14 mouse cellular contexts compared by ENCODE assay signal in the genomic region with DNA sequence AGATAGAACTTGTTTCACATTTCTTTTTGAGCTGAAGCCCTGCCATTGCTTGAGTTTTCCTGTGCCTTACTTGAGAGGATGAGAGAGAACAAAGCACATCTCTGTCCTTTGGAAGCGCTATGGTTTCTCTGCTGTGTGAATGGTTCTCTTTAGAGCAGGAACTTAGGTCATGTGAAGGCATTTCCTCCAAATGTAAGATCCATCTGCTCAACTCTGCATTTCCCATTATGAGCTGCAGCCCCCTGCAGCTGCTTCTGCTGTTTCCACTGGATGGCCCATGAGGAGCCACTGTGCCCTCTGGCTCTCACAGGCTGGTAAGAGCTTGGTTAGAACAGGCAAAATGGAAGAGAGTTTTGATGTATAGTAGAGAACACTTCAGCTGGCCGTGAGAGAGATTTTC.
A peak's percentile ranks its signal among the peaks of the same experiment; 100 is the strongest.
DNase-seq lines count a peak whose midpoint lies in the region; ATAC-seq lines count a peak whose summit lies in the region.
"Had no signal": no experiment of that assay in that cellular context is flagged by ENCODE, and none has a peak within 500 bp of the region (broad histone marks: within the 10 kb centered on the region; RNA-seq: fewer than 3 reads in every experiment).

No protein-coding gene starts in this region.

- DNase-seq in heart, adult 18-20 months = peak; percentile 14 to 44
- DNase-seq in neural tube, embryonic 11.5 days (ENCODE audit: low spot score) = peak; percentile 22
- no peak for DNase-seq in neural tube, embryonic 10.5 days (ENCODE audit: extremely low spot score, low spot score)
- peak; percentile 8 for DNase-seq in heart, postnatal 4 days
- DNase-seq in layer of hippocampus, postnatal 25 days (ENCODE audit: extremely low spot score in 1 of 2, low spot score in 1 of 2) = no peak
- no peak for DNase-seq in lung, adult 18-20 months
- DNase-seq: adrenal gland, adult 8-10 months; B cell, adult 2 months; gastrocnemius, postnatal 14 days; kidney, adult 11 months; liver, embryonic 13.5 days had no signal

- H3K9ac ChIP-seq in heart, embryonic 12.5 days = no peak overlapping the region
- no peak overlapping the region for H3K9ac ChIP-seq in neural tube, embryonic 11.5 days (ENCODE audit: low read length)
- H3K9ac ChIP-seq: liver, embryonic 13.5 days had no signal

- no peaks in the 10 kb centered on the region for H3K36me3 ChIP-seq in heart, embryonic 12.5 days
- no peaks in the 10 kb centered on the region for H3K36me3 ChIP-seq in neural tube, embryonic 11.5 days (ENCODE audit: control insufficient read depth, insufficient read depth, low read length)
- H3K36me3 ChIP-seq: liver, embryonic 13.5 days had no signal

- no peak overlapping the region for H3K4me2 ChIP-seq in heart, embryonic 12.5 days
- no peak overlapping the region for H3K4me2 ChIP-seq in neural tube, embryonic 11.5 days (ENCODE audit: low read depth)
- H3K4me2 ChIP-seq: liver, embryonic 13.5 days had no signal

- WGBS in heart, embryonic 12.5 days = 66% methylated on average over 2 of the region's 2 CpGs
- 44% methylated on average over 2 of the region's 2 CpGs for WGBS in neural tube, embryonic 11.5 days

- no peaks in the 10 kb centered on the region; the same call in 1 of the 2 replicates for H3K27me3 ChIP-seq in heart, embryonic 12.5 days (replicated peaks)
- H3K27me3 ChIP-seq in neural tube, embryonic 11.5 days (ENCODE audit: control insufficient read depth, insufficient read depth, low read length) = no peaks in the 10 kb centered on the region
- H3K27me3 ChIP-seq: liver, embryonic 13.5 days had no signal

- H3K27ac ChIP-seq in heart, embryonic 12.5 days (ENCODE audit: poor library complexity, severe bottlenecking) = no peak overlapping the region
- H3K27ac ChIP-seq in neural tube, embryonic 11.5 days (ENCODE audit: low read depth, low read length) = no peak overlapping the region
- H3K27ac ChIP-seq: liver, embryonic 13.5 days had no signal

- H3K4me3 ChIP-seq in heart, embryonic 12.5 days = no peak overlapping the region
- no peak overlapping the region for H3K4me3 ChIP-seq in neural tube, embryonic 11.5 days (ENCODE audit: low read depth, low read length)
- H3K4me3 ChIP-seq: erythroblast, embryonic 14.5 days; liver, embryonic 13.5 days had no signal

- ATAC-seq in heart, embryonic 12.5 days (ENCODE audit: insufficient number of reproducible peaks, low FRiP score) = no peak
- no peak for ATAC-seq in neural tube, embryonic 11.5 days (ENCODE audit: insufficient read depth, low FRiP score, low TSS enrichment)
- ATAC-seq in inflammation-experienced regulatory T-cells, adult 6 months = no peak

- H3K4me1 ChIP-seq in heart, embryonic 12.5 days (replicated peaks) = peaks cover 5% of the 10 kb centered on the region; the same call in 1 of the 2 replicates
- no peaks in the 10 kb centered on the region for H3K4me1 ChIP-seq in neural tube, embryonic 11.5 days (ENCODE audit: control insufficient read depth, insufficient read depth, low read length)
- H3K4me1 ChIP-seq: liver, embryonic 13.5 days had no signal

- no peaks in the 10 kb centered on the region for H3K9me3 ChIP-seq in heart, embryonic 12.5 days (replicated peaks)
- no peaks in the 10 kb centered on the region for H3K9me3 ChIP-seq in neural tube, embryonic 11.5 days (ENCODE audit: control insufficient read depth, low read length)
- H3K9me3 ChIP-seq: liver, embryonic 13.5 days had no signal

Comparison
In these comparisons a context has a peak if more than half of its experiments do, and no peak if none do; other contexts are left out.
1. DNase-seq: peak in heart, adult 18-20 months (2 of 2), neural tube, embryonic 11.5 days (single experiment) and heart, postnatal 4 days (single experiment); none in neural tube, embryonic 10.5 days (single experiment), layer of hippocampus, postnatal 25 days (0 of 2) and lung, adult 18-20 months (0 of 2).